Mouse (Mus musculus) heart, adult 2 months (tissue): ENCODE results near the gene Plxna3.
A peak's percentile ranks its signal among the peaks of the same experiment; 100 is the strongest.

Experiments used
- CTCF ChIP-seq: fragments of 200-600 bp; IDR thresholded peaks from 2 replicates; pipeline ENCODE4 v1.8.1; 2022; ENCODE audit warnings: antibody characterized with exemption, mild to moderate bottlenecking, moderate library complexity
- EP300 ChIP-seq: fragments of 200-500 bp; IDR thresholded peaks from 2 replicates; pipeline ENCODE4 v1.6.1; 2011; ENCODE audit warnings: low read depth, low read length, control low read depth; ENCODE audit not compliant: insufficient read depth
- POLR2A ChIP-seq: fragments of 200-500 bp; IDR thresholded peaks from 2 replicates; pipeline ENCODE4 v1.6.1; 2011; ENCODE audit warnings: mild to moderate bottlenecking, low read depth, low read length, control low read depth; ENCODE audit not compliant: insufficient read depth

DNA sequence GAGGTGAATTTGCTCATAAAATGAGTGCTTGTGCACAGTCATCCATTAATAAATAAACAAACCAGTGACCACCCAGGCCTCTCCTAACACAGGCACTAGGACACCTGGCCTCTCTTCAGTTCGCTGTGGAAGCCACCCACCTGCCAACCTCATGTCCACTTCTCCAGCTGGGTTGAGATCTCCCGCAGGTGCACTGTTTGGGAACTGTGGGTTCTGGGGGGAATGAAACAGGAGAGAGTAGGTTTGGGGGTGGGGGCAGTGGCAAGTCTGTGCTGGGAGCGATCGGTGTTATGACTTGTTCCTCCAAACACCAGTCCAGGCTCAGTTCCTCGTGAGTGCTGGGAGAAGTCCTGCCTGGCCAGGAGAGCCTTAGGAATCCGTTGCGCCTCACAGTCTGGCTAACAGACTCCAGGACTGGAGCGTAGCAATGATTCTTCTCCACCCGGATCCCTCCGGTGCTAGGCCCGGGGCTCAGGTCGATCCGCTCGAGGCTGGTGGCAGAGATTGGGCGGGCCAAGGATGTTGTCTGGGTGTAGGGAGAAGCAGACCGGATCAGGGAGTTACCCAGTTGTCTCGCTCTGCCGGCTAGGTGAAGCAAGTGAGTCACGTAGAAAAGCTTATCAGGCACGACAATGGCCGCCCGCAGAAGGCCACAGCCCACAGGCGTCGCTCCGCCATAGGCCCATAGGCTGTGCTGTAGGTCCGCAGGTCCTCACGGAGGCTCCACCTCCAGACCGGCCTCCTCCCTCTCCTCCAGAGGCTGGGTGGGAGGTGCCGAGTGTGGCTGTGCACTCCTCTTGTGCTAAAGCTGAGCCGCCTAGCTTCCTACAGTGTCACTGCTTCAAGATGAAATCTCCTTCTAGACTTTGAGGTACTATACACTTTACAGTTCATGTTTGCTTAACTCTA lies 63.9 kb downstream of the Plxna3 start, which contains the start of the genes Fam3a and Ikbkg:
- TF ChIP-seq CTCF (peak; percentile 73), EP300 (no peak), POLR2A (peak; percentile 84)
